Mouse (Mus musculus): ENCODE data around the gene Pgrmc1.
"Not testable (repeated sequence)": the region's sequence is repeated elsewhere in the genome, so short reads cannot be mapped to it uniquely, and the experiment has no call there.

Gene Pgrmc1

DNA sequence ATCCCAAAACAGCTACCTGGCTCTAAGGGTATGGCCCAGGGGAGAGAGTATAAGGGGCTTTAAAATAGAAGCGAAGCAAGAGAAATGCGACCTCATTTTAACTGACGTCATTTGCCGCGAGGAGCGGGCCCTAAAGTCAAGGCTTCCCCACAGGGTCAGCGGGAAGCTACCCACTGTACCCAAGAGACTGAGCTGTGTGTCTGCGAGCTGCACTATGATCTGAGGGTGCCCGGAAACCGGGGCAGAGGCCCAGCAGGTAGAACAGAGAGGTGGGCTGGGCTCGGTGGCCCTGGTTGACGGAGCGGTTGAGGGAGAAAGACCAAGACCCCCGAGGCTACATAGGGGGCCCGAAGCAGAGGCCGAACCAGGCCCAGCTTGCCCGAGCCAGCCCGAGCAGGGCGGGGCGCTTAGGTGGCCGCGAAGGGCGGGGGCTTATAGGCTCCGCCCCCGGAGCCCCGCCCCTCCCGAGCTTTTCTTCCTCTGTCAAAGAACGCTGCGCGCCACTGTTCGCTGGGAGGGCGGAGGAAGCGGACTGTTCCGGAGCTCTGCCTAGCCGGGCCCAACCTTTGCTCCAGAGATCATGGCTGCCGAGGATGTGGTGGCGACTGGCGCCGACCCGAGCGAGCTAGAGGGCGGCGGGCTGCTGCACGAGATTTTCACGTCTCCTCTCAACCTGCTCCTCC lies at the start of gene Pgrmc1:
Pgrmc1 (plus strand) TSS at position 500 of the 683 bp plus-strand sequence.
- peak; percentile 87 to 88 for DNase-seq

DNA sequence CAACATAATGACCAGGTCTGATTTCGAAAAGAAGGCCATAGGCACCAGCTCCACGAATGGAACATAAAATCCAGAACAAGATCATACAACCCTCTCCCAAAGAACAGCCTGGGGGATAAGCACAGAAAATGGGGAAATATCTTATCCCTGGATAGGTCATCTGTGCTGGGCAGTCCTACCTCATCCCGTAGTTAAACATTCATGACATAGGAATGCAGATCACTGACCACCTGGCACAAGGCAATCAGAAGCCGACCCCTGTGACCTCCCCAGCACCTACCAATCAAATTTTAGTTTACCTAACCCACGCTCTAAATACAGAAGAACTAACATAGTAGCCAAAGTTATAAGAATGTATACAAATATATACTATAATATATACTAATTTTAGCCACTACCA lies 49.2 kb upstream of the Pgrmc1 start:
- DNase-seq, result no peak

DNA sequence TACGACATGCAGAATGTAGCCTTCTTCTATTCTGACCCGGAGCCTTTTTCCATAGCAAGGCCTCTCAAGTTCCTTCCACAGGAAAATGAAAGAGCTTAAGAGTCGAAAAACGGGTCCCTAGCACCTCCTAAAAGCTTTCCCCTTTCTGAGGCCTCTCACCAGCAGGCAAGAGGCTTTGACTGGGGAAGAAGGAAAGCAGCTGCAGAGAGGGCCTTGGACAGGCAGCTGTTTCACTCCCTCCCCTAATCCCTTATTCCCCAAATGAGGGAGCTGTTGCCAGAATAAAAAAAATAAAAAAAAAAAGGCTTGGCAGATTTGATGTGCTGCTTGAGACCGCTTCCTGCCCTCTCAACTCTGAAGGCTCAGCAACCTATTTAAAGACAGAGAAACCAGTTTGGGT lies 47.1 kb upstream of the Pgrmc1 start:
- DNase-seq, result peak in 1 of 2 experiments; percentile 21

DNA sequence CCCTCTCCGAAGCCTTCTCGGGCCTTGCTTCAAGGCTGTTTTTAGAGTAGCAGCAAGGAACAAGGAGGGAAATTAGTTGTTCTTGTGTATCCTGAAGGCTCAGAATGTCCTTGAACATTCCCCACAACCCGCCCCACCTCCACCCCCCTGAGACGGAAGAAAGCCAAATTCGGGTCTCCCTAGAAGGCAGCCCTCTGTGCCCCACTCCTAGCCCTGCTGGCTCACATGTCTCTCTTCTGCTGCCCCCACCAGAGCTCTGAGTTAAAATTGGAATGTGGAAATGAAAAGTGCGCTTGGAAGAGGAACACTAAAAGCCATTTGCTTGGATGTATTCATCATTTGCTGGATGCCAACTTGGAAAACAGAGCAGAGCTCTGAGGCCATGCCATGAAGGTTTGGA lies 46.7 kb upstream of the Pgrmc1 start:
- no peak for DNase-seq

DNA sequence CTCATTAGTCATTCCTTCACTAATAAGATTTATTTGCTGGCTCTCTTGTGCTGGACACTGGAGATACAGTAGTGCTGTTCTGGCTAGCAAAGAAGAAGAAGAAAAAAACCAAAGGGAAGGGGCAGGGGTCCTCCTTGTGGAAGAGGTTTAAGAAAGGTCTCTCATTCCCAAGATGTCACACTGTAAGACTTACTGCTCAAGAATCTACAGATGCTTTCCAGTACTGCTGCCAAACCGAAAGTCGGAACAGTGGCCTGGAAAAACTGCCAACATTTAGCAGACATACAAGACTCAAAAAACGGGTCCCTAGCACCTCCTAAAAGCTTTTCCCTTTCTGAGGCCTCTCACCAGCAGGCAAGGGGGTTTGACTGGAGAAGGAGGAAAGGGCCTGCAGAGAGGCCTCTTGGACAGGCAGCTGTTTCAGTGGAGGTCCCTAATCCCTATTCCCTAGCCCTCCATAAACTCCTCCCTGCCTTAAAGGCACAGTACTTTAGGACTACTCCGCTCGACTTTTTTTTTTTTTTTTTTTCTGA lies 45.9 kb upstream of the Pgrmc1 start:
- peak in 1 of 2 experiments; percentile 35 for DNase-seq

DNA sequence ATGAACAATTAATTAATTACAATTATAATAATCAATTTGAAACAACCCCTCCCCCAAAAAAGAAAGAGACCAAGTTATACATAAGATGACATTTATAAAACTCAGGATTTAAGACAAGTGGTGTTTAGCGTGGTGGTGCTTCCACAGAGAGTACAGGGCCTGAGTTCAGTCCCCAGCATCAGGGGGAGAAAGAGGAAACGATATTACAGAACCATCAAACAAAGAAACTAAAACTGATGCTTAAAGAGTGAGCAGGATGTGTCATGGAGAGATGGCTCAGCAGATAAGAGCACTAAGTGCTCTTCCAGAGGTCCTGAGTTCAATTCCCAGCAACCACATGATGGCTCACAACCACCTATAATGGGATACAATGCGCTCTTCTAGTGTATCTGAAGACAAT lies 45.3 kb upstream of the Pgrmc1 start:
- no peak for DNase-seq

DNA sequence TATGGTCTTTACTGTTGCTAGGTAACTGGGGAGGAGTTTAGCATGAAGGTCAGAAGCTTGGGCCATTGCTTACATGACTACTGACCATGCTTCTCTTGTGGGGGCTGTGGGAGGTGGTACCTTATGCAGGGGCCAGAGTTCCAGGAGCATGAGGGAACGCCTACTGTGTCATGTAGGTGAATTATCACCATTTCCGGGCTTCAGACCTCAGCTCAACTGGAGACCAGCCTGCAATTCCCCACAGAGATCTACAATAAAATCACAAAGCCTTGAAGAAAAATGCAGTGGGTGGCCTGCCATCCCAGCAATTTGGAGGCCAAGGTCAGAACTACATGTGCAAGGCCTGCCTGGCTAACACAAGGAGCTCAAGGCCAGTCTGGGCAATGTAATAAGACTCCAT lies 42.8 kb upstream of the Pgrmc1 start:
- DNase-seq, result not testable (repeated sequence)

DNA sequence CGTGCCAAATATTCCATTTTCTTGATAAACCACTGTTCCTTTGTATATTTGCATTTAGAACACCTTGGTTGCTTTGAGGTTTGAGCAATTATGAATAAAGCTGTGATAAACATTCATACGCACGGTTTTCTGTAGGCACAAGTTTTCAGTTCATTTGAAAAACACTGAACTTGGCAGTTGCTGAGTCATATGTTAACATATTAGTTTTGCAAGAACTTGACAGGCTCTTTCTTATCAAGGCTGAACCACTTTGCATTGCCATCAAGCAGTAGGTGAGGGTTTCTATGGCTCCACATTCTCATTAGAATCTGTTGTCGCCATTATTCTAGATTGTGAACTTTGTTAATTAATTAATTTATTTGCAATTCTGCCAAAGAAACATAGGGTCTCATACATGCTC lies 37.8 kb upstream of the Pgrmc1 start:
- no peak for DNase-seq

DNA sequence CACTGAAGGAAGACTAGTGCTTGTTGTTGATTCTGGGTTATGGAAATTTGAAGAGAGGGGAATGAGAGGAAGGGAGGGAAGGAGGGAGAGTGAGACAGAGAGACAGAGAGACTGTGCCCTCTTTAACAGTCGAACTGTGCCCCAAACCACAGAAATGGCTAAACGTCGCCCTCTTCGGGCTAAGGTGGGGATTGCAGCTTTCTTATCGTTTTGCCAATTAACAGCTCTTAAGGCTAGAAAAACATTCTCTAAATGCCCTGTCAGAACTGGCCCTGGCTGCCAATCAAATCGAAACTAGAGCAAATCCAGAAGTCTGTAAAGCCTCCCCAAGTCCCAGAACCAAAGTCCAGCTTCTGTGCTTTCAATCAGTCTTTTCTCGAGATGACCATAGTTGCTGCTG lies 36.4 kb upstream of the Pgrmc1 start:
- DNase-seq, result peak; percentile 75 to 80

DNA sequence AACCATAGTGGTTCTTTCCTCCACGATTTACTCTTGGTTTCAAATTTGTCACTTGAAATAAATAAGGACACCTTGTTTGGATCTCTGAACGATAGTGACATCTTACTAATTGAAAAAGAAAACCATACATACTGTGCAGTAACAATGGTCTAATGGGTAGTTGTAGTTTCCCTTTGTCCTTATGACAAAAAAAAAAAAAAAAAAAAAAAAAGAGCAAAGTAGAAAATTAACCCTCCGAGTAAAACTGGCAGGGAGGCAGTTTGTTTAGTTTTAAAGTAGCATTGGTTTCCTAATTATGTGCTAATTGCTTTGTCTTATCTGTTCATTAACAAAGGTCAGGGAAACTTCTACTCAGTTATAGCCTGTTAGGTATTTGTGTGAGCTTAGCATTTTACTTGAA lies 35.9 kb upstream of the Pgrmc1 start:
- no peak for DNase-seq

DNA sequence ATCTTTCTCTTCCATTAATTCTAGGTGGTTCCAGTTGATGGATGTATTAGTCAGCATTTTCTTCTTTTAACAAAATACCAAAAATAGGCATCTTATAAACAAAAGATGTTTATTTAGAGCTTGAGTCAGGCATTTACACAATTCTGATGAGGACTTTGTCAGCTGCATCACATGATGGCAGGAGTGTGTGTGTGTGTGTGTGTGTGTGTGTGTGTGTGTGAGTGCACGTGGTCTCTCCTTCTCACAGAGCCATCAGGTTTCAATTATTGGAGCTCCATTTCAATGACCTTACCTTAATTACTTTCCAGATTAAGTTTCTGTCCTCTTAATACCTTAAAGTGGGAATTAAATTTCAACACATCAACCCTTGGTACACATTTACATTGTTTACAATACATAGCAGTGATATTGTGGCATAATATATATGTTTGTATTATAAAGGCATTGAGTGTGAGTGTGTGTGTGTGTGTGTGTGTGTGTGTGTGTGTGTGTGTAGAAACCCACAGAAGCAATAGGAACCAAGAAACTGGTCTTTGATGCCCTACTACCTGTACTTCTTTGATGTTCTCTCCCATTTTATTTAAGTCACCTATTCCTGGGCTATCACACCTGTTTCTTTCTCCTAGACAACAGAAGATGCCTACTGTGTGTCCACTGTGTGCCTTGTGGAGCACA lies 11.2 kb upstream of the Pgrmc1 start:
- no peak for DNase-seq

DNA sequence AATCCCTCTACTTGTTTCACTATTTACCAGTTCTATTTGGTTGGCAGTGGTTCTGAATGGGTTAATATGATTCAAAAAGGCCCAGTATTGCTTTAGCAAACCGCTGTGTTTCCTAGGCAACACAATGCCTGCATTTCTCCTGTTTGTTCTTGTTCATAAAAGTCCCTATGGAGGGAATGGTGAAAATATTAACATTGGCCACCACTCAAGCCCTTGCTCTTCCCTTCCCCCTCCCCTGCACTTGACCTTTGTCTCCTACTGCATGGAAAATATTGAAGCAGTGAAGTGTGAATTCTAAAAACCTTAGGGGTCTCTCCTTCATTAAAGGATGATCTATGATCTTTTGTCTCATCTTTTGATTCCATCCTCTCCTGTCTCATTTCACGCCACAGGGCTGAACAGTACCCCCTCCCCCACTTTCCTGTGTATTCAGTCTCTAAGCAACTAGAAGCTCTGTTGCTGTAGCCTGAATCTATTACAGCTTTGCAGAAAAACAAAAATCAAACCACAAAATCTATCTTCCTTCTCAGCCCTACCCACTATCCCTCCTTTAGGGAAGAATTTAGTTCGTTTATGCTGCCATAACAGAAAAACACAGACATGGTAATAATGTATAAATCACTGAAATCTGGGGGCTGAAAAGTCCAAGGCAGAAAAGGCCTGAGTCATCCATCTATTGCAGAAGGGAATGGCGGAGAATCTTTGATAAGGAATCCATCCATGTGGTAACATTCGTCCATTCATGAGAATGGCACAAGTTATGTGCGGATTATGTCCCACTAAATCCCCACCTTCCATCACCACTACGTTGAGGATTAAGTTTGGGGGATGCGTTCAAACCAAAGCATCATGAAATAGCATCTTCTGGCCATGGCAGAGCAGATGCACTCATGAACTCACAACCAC lies 10.4 kb upstream of the Pgrmc1 start:
- DNase-seq, result no peak

DNA sequence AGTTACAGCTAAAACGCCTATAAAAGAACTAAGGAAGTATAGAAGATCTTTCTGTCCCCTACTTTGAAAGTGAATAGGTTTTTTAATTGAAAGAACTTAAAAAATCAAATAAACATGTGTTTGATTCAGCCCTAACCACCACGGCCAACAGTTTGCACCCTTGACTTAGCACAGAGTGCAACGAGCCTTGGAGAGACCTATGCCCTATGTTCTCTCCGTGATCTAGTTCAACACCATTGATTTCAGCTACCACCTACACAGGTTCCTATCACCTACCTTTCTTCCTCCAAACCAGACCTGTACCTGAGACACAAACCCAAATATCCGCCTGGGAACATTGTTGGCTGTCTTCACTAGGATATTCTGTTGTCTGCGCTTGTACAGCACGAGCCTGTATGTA lies 7.7 kb upstream of the Pgrmc1 start:
- DNase-seq, result no peak

DNA sequence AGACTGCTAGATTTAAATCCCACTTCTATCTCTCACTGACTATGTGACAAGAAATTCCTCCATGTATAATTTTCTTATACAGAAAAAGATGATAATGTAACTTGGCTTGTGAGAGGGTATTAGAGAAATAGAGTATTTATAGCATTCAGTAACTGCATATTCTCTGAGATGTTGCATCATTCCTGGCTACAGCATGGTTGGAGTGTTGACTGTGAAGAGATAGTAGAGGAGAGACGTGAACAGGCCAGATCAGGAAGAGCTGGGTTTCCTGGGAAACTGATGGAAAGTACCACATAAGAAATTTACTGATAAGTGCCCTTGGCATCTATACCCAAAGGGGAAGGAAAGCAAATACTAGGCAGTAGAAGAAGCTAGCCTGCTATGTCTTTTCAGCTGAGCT lies 6.9 kb upstream of the Pgrmc1 start:
- no peak for DNase-seq

DNA sequence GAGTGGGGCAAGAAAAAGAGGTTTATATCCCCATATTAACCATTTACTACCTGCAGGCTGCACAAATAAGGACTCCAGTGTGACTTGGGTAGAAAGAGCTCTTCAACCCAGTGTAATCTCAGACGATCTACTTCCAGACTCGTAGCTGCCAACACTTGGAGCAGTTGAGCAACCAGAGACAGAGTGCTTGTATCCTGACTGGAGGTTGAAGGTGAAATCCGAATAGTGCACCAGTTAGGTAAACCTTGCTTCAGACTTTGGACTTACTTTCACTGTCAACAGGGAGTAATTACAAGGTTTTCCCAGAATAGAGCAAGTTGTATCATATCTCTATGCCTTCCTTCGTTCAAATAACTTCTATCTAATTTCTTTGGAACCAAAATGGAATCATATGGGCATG lies 6.5 kb upstream of the Pgrmc1 start:
- DNase-seq, result no peak

DNA sequence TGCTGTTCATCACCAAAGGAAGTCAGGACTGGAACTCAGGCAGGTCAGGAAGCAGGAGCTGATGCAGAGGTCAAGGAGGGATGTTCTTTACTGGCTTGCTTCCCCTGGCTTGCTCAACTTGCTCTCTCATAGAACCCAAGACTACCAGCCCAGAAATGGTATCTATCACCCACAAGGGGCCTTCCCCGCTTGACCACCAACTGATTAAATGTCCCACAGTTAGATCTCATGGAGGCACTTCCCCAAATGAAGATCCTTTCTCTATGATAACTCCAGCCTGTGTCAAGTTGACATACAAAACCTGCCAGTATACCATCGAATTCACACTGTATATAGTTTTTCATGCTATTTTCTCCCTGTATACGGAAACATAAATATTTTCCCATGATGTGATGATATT lies 2.8 kb upstream of the Pgrmc1 start:
- no peak for DNase-seq

DNA sequence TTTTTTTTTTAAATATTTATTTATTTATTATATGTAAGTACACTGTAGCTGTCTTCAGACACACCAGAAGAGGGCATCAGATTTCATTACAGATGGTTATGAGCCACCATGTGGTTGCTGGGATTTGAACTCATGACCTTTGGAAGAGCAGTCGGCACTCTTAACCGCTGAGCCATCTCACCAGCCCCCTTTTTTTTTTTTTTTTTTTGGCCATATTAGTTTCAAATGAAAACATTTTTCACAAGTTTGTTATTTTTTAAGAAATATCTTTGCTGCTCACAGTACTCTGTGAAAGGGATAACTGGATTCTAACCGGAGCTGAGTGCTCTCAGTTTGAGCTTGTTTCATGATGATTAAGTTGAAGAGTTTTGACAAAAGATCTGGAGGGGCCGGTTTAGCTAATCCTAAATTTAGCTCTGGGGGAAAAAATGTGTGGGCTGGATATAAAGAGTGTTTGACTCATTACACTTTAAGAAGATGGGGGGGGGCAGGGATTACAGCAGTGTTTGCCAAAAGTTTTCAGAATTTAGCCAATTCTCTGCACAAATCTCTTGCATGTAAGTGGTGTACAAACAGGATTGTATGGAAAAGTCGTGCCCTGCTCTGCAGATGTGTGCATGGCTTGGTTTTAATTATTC lies 1.4 kb upstream of the Pgrmc1 start:
- not testable (repeated sequence) for DNase-seq

DNA sequence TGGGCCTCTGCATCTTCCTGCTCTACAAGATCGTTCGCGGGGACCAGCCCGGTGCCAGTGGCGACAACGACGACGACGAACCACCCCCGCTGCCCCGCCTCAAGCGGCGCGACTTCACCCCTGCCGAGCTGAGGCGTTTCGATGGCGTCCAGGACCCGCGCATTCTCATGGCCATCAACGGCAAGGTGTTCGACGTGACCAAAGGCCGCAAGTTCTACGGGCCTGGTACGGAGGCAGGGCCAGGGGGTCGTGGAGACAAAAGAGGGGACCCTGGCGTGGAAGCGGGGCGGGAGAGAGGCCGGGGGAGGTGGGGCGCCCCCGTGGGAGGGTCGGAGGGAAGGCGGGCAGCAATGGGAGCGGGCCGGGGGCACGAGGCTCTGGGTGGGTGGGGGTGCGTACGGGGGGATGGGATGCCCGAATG lies 394 bp downstream of the Pgrmc1 start:
- no peak for DNase-seq

DNA sequence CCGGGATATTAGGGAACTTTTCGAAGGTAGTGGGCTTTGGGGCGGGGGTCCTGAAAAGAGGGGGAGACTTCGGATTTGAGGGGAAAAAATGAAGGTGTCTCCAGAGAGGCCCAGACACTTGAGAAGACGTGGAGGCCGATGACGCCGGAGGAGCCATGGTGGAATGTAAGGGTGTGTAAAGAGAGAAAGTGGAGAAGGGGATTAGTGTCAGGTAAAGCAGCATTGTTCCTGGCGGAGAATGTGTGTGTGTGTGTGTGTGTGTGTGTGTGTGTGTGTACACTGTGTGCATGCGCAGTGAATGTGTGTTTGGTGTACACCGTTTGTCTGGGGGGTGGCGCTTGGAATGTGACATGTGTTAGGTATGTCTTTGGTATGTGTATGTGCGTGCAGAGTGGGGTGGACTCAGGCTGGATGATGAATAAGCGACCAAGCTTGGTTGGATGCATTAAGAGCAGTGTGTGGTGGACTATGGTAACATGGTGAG lies 897 bp downstream of the Pgrmc1 start:
- peak; percentile 47 to 48 for DNase-seq

DNA sequence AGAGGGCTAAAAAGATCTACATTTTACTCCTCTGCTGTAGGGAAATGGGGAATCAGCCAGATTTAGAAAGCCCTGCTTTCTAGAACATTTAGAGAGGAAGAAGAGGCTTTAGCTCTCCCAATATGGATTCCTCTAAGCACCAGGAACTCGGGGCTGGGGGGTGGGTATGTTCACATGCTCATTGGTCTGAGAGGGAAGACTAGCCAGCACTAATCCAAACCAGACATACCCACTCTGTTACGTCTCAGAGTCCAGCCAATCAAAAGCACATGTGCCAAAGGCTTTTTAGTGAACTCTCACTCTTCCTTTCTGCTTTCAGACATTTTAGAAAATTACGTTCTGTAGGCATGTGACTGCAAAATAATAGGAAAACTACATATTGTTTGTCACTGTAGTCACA lies 1.6 kb downstream of the Pgrmc1 start:
- DNase-seq, result no peak

DNA sequence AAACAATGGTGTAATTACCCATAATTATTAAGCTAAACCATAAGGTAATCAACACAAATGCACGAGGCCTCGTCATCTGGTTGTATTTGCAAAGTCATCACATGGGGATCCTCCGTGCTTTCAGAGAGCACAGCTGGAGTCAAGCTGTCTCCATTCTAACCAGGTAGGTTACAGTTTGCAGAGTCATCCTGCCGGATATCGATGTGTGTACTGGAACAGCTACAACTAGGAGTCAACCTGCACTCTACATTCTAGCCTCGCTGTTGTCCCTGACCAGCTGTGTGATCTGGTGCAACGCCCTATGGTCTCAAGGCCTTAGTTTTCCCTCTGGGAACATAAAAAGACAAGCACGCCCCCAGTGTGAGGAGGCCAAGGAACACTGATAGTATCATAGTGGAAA lies 2.1 kb downstream of the Pgrmc1 start:
- DNase-seq, result no peak

DNA sequence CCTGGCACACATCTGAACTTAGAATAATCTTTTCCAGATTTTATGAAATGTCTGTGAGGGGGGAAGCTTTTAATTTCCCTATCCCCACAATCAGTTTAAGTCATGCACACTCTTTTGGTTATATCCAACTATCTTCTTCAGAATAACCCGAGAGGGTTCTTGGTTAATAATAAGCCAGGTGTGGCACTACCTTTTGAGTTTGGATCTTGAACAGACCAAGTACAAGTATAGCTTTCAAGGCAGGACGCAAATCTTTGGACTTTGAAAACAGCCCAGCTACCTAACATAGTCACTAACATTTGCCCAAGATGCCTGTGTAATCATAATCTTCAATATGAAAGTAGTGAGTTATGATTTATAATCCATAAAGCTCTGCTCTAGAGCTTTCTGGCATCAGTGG lies 4.9 kb downstream of the Pgrmc1 start:
- no peak for DNase-seq

DNA sequence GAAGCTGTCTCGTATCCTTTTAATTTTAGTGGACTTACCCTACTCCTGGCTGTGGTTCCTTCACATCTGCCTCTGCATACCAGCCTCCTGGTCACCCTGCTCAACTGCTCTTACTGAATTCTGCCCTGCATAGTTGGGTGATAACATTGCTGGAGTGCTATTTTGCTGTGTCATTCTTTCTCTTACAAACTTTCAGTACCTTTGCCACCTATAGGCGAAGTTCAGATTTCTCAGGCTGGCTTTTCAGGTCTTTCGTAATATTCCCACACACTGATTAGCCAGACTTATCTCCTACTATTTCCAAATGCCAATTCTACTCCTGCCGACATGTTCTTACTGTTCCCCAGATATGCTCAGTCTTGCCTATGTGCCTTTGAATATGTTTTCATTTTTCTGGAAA lies 6.0 kb downstream of the Pgrmc1 start:
- no peak for DNase-seq

Data from cerebellum, postnatal 14 days (tissue).